Mouse (Mus musculus) hindbrain, embryonic 11.5 days (tissue): Measurements from ENCODE around the gene Abat. TPM values are rescaled to one million over a fixed set of nuclear protein-coding genes. Genes with fewer than 3 reads are reported as not detected.

ENCODE experiments used
- ATAC-seq: fragments of 200-750 bp; cut with Nextera tagmentation; 2 replicates; pipeline ENCODE4 v1.8.0; 2017; ENCODE audit warnings: mild to moderate bottlenecking, moderate TSS enrichment, moderate library complexity; ENCODE audit not compliant: low FRiP score
- DNase-seq: peaks from one replicate; pipeline ENCODE4 v3.0.0-alpha.2; 2015; ENCODE audit warnings: low spot score
- H3K27ac ChIP-seq: fragments of 300-500 bp; sonication (generic); 2 replicates; pipeline ENCODE4 v1.5.1; 2014; ENCODE audit warnings: mild to moderate bottlenecking, low read depth, low read length
- H3K27me3 ChIP-seq: fragments of 300-500 bp; sonication (generic); 2 replicates; pipeline ENCODE4 v1.6.1; 2014; ENCODE audit warnings: mild to moderate bottlenecking, low read length, moderate library complexity, mixed read lengths; ENCODE audit not compliant: control insufficient read depth, insufficient read depth
- H3K36me3 ChIP-seq: fragments of 300-500 bp; sonication (generic); 2 replicates; pipeline ENCODE4 v1.6.1; 2014; ENCODE audit warnings: mild to moderate bottlenecking, low read length, moderate library complexity, mixed read lengths; ENCODE audit not compliant: control insufficient read depth, insufficient read depth
- H3K4me1 ChIP-seq: fragments of 300-500 bp; sonication (generic); replicated peaks from 2 replicates; pipeline ENCODE4 v1.6.1; 2014; ENCODE audit warnings: low read length, mixed read lengths; ENCODE audit not compliant: control insufficient read depth, insufficient read depth
- H3K4me2 ChIP-seq: fragments of 300-500 bp; sonication (generic); replicated peaks from 2 replicates; pipeline ENCODE4 v1.6.1; 2014; ENCODE audit warnings: mild to moderate bottlenecking, low read depth, low read length
- H3K4me3 ChIP-seq: fragments of 300-500 bp; sonication (generic); 2 replicates; pipeline ENCODE4 v1.5.1; 2014; ENCODE audit warnings: low read depth, low read length
- H3K9ac ChIP-seq: fragments of 300-500 bp; sonication (generic); 2 replicates; pipeline ENCODE4 v1.6.1; 2014; ENCODE audit warnings: low read depth, low read length
- H3K9me3 ChIP-seq: fragments of 300-500 bp; sonication (generic); 2 replicates; pipeline ENCODE4 v1.6.1; 2016; ENCODE audit warnings: low read length; ENCODE audit not compliant: control insufficient read depth
- WGBS: fragments of 180-500 bp; shearing (Covaris S2); extraction: QIAGEN DNeasy Blood & Tissue Kit; methylation state at CpG from one replicate; pipeline ENCODE4 v1.1.7; 2014; 5-methylcytosine and 5-hydroxymethylcytosine counted together
- polyA plus RNA-seq: library from polyadenylated mRNA; unstranded; fragments of >200 nt; fragmentation: Nextera tagmentation; extraction: Ambion mirVana; gene quantifications from 2 replicates; pipeline ENCODE4 v1.2.1, GENCODE M21; 2014

Gene Abat
- polyA plus RNA-seq, 1 experiment from 2014 or later, result 27.4 TPM

- H3K36me3 ChIP-seq, result no peaks in the 10 kb centered on the region
- peak; percentile 59 for ATAC-seq
- no peak overlapping the region for H3K4me3 ChIP-seq
- H3K27me3 ChIP-seq, result no peaks in the 10 kb centered on the region
- no peak overlapping the region for H3K4me2 ChIP-seq
- WGBS, result 16% methylated on average over 3 of the region's 3 CpGs
- no peak overlapping the region for H3K9ac ChIP-seq
- no peak overlapping the region for H3K27ac ChIP-seq
- DNase-seq, result peak; percentile 44
- no peaks in the 10 kb centered on the region for H3K4me1 ChIP-seq
- H3K9me3 ChIP-seq, result no peaks in the 10 kb centered on the region
These were observed 60.5 kb downstream of the Abat start for GRCm38 (mm10) chr16:8573751-8574150.

- H3K4me3 ChIP-seq, result no peak overlapping the region
- H3K27ac ChIP-seq, result no peak overlapping the region
- H3K9me3 ChIP-seq, result no peaks in the 10 kb centered on the region
- H3K4me1 ChIP-seq, result no peaks in the 10 kb centered on the region
- H3K36me3 ChIP-seq, result no peaks in the 10 kb centered on the region
- H3K4me2 ChIP-seq, result no peak overlapping the region
- ATAC-seq, result no peak
- no peak overlapping the region for H3K9ac ChIP-seq
- WGBS, result 92% methylated on average over 11 of the region's 11 CpGs
- no peaks in the 10 kb centered on the region for H3K27me3 ChIP-seq
- DNase-seq, result no peak
These were observed 61.1 kb downstream of the Abat start for GRCm38 (mm10) chr16:8574316-8574715.

GRCm38 (mm10) chr16:8576111-8576510, 62.9 kb downstream of the Abat start:
- Histone ChIP-seq H3K4me3 (no peak overlapping the region), H3K9ac (no peak overlapping the region), H3K27ac (no peak overlapping the region), H3K36me3 (no peaks in the 10 kb centered on the region), H3K9me3 (no peaks in the 10 kb centered on the region), H3K4me1 (no peaks in the 10 kb centered on the region), H3K27me3 (no peaks in the 10 kb centered on the region), H3K4me2 (no peak overlapping the region)
- ATAC-seq, result no peak
- DNase-seq, result no peak
- 77% methylated on average over 3 of the region's 3 CpGs for WGBS

- ATAC-seq (no peak), DNase-seq (no peak)
- WGBS, result 87% methylated on average over 3 of the region's 3 CpGs
- H3K36me3 ChIP-seq, result no peaks in the 10 kb centered on the region
- H3K9ac ChIP-seq, result no peak overlapping the region
- H3K27ac ChIP-seq, result no peak overlapping the region
- no peak overlapping the region for H3K4me3 ChIP-seq
- H3K4me2 ChIP-seq, result no peak overlapping the region
- no peaks in the 10 kb centered on the region for H3K27me3 ChIP-seq
- no peaks in the 10 kb centered on the region for H3K9me3 ChIP-seq
- no peaks in the 10 kb centered on the region for H3K4me1 ChIP-seq
These were observed 63.7 kb downstream of the Abat start for GRCm38 (mm10) chr16:8576901-8577300.

GRCm38 (mm10) chr16:8578326-8578725, 65.1 kb downstream of the Abat start:
- ATAC-seq (no peak), DNase-seq (no peak)
- no peak overlapping the region for H3K4me2 ChIP-seq
- no peaks in the 10 kb centered on the region for H3K36me3 ChIP-seq
- no peaks in the 10 kb centered on the region for H3K27me3 ChIP-seq
- 72% methylated on average over 4 of the region's 4 CpGs for WGBS
- H3K9me3 ChIP-seq, result no peaks in the 10 kb centered on the region
- no peaks in the 10 kb centered on the region for H3K4me1 ChIP-seq
- H3K27ac ChIP-seq, result no peak overlapping the region
- H3K4me3 ChIP-seq, result no peak overlapping the region
- H3K9ac ChIP-seq, result no peak overlapping the region

- Histone ChIP-seq H3K4me2 (no peak overlapping the region), H3K36me3 (no peaks in the 10 kb centered on the region), H3K9me3 (no peaks in the 10 kb centered on the region), H3K4me3 (no peak overlapping the region), H3K27ac (no peak overlapping the region), H3K27me3 (no peaks in the 10 kb centered on the region), H3K9ac (no peak overlapping the region), H3K4me1 (no peaks in the 10 kb centered on the region)
- DNase-seq, result no peak
- 81% methylated on average over 5 of the region's 5 CpGs for WGBS
- no peak for ATAC-seq
These were observed 66.3 kb downstream of the Abat start for GRCm38 (mm10) chr16:8579546-8579945.

GRCm38 (mm10) chr16:8581661-8582239, 68.5 kb downstream of the Abat start:
- 92% methylated on average over 6 of the region's 6 CpGs for WGBS
- no peak overlapping the region for H3K4me3 ChIP-seq
- DNase-seq, result no peak
- H3K4me1 ChIP-seq, result no peaks in the 10 kb centered on the region
- no peak overlapping the region for H3K4me2 ChIP-seq
- H3K36me3 ChIP-seq, result no peaks in the 10 kb centered on the region
- no peak overlapping the region for H3K27ac ChIP-seq
- H3K9me3 ChIP-seq, result no peaks in the 10 kb centered on the region
- no peaks in the 10 kb centered on the region for H3K27me3 ChIP-seq
- ATAC-seq, result no peak
- H3K9ac ChIP-seq, result no peak overlapping the region

GRCm38 (mm10) chr16:8582579-8583295, 69.5 kb downstream of the Abat start:
- WGBS, result 90% methylated on average over 5 of the region's 5 CpGs
- no peak overlapping the region for H3K9ac ChIP-seq
- H3K27ac ChIP-seq, result no peak overlapping the region
- no peaks in the 10 kb centered on the region for H3K4me1 ChIP-seq
- DNase-seq (no peak), ATAC-seq (no peak)
- no peaks in the 10 kb centered on the region for H3K9me3 ChIP-seq
- H3K27me3 ChIP-seq, result no peaks in the 10 kb centered on the region
- H3K4me2 ChIP-seq, result no peak overlapping the region
- no peak overlapping the region for H3K4me3 ChIP-seq
- no peaks in the 10 kb centered on the region for H3K36me3 ChIP-seq

- no peak for DNase-seq
- Histone ChIP-seq H3K4me1 (no peaks in the 10 kb centered on the region), H3K27ac (no peak overlapping the region), H3K27me3 (no peaks in the 10 kb centered on the region), H3K9me3 (no peaks in the 10 kb centered on the region), H3K36me3 (no peaks in the 10 kb centered on the region), H3K4me3 (no peak overlapping the region), H3K4me2 (no peak overlapping the region), H3K9ac (no peak overlapping the region)
- 58% methylated on average over 1 of the region's 1 CpGs for WGBS
- no peak; the same call in 1 of the 2 replicates for ATAC-seq
These were observed 71.0 kb downstream of the Abat start for GRCm38 (mm10) chr16:8584248-8584647.
